Mouse (Mus musculus): ENCODE data around the gene Daam2. TPM values are rescaled to one million over a fixed set of nuclear protein-coding genes. Genes with fewer than 3 reads are reported as not detected.
A peak's percentile ranks its signal among the peaks of the same experiment; 100 is the strongest.

Gene Daam2
- polyA plus RNA-seq, 1 experiment, result 19.0 TPM

DNA sequence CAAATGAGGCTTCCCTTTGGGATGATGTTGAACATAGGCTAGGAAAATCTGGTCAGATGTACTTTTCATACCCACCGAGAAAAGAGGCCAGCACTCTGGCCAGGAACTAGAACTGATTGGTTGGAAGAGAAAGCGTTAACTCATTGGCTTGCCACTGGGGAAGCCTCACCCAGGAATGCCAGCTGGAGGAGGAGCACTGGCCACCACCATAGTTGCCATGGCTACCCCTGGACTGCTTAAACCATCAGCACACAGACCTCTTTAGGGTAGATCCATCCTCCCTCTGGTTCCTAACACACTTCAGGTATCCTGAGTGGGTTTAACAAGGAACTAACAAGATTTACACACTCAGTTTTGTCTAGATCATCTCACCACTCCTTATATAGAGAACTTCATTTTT lies 64.5 kb downstream of the Daam2 start:
- Histone ChIP-seq H3K27ac (ENCODE audit: insufficient read depth, low read length) (no peak overlapping the region), H3K4me3 (ENCODE audit: insufficient read depth, low read length) (no peak overlapping the region), H3K4me1 (ENCODE audit: control insufficient read depth, insufficient read depth, low read length) (no peaks in the 10 kb centered on the region)
- TF ChIP-seq CTCF (IDR thresholded peaks at IDR 0.05; ENCODE audit: borderline replicate concordance, insufficient read depth, low read length) (no peak), POLR2A (IDR thresholded peaks at IDR 0.05; ENCODE audit: low read depth, low read length) (no peak)

DNA sequence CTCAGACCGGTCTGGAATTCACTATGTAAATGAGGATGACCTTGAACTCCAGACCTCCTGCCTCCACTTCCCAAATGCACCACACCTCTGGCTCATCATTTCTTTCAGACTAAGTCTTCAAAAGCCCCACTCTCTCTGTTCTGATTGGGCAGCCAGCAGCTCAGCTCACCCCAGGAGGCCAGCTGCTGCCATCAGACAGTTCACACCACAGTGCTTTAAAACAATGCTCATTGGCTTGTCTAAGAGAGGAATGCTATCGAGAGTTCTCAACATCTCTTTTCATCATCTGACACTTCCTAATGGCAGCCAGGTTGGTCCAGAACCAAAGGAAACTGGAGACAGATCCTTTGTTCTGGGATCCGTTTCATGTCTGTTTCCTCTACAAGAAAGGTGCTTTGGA lies 66.0 kb downstream of the Daam2 start:
- H3K27ac ChIP-seq (ENCODE audit: insufficient read depth, low read length), result no peak overlapping the region
- TF ChIP-seq POLR2A (IDR thresholded peaks at IDR 0.05; ENCODE audit: low read depth, low read length), result no peak
- no peak for TF ChIP-seq CTCF (IDR thresholded peaks at IDR 0.05; ENCODE audit: borderline replicate concordance, insufficient read depth, low read length)

GRCm38 (mm10) chr17:49493276-49493675 lies 70.9 kb downstream of the Daam2 start:
- Histone ChIP-seq H3K4me3 (ENCODE audit: insufficient read depth, low read length) (no peak overlapping the region), H3K27ac (ENCODE audit: insufficient read depth, low read length) (no peak overlapping the region), H3K4me1 (ENCODE audit: control insufficient read depth, insufficient read depth, low read length) (no peaks in the 10 kb centered on the region)
- no peak for TF ChIP-seq CTCF (IDR thresholded peaks at IDR 0.05; ENCODE audit: borderline replicate concordance, insufficient read depth, low read length)
- no peak for TF ChIP-seq POLR2A (IDR thresholded peaks at IDR 0.05; ENCODE audit: low read depth, low read length)

More for the DNA sequence above, 66.0 kb downstream of the Daam2 start:
- Histone ChIP-seq H3K4me1 (ENCODE audit: control insufficient read depth, insufficient read depth, low read length) (no peaks in the 10 kb centered on the region), H3K4me3 (ENCODE audit: insufficient read depth, low read length) (no peak overlapping the region)

DNA sequence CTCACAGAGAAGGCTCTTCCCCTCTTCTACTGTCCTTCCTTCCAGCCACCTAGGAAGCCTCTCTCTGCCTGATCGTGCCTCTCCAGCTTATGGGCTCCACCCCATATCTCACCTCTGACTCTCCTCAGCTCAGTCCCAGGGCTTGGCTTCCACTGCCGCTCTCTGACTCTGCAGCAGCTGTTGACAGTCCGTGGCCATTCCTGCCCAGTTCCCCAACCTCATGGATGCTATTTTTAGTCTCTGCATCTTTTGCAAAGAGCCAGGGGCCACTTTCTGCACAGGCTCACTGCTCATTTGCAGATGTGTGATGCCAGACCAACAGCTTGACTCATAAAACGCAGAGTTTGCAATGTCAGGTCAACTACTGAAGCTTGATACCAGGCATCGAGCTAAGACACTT lies 75.0 kb downstream of the Daam2 start:
- 0 out of 2 replicates have a peak overlapping the region, but pooled peaks have one; percentile 8 for H3K27ac ChIP-seq (ENCODE audit: insufficient read depth, low read length)
- H3K4me3 ChIP-seq (ENCODE audit: insufficient read depth, low read length), result no peak overlapping the region
- H3K4me1 ChIP-seq (ENCODE audit: control insufficient read depth, insufficient read depth, low read length), result no peaks in the 10 kb centered on the region
- TF ChIP-seq POLR2A (IDR thresholded peaks at IDR 0.05; ENCODE audit: low read depth, low read length) (no peak), CTCF (IDR thresholded peaks at IDR 0.05; ENCODE audit: borderline replicate concordance, insufficient read depth, low read length) (no peak)

DNA sequence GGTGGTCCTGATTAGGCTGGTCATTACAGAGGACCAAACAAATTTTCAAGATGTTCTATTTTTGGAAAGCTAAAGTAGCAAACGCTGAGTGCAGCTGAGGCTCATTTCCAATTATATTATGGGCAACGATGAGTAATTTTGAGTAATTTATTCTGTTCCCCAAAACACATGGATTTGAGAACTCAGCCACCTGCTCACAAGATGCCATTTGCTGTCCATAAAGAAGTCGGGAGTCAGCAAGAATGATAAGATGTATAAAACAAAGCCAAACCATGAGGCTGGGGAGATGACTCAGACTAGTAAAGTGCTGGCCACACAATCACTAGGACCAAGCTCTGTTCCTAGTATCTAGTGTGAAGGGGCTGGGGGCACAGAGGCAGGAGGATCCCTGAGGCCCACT lies 79.7 kb downstream of the Daam2 start:
- Histone ChIP-seq H3K4me3 (ENCODE audit: insufficient read depth, low read length) (no peak overlapping the region), H3K27ac (ENCODE audit: insufficient read depth, low read length) (no peak overlapping the region), H3K4me1 (ENCODE audit: control insufficient read depth, insufficient read depth, low read length) (no peaks in the 10 kb centered on the region)
- TF ChIP-seq POLR2A (IDR thresholded peaks at IDR 0.05; ENCODE audit: low read depth, low read length) (no peak), CTCF (IDR thresholded peaks at IDR 0.05; ENCODE audit: borderline replicate concordance, insufficient read depth, low read length) (no peak)

GRCm38 (mm10) chr17:49481876-49482275 lies 82.3 kb downstream of the Daam2 start:
- Histone ChIP-seq H3K4me3 (ENCODE audit: insufficient read depth, low read length) (no peak overlapping the region), H3K27ac (ENCODE audit: insufficient read depth, low read length) (no peak overlapping the region), H3K4me1 (ENCODE audit: control insufficient read depth, insufficient read depth, low read length) (peaks cover 6% of the 10 kb centered on the region; the same call in 1 of the 2 replicates)
- TF ChIP-seq POLR2A (IDR thresholded peaks at IDR 0.05; ENCODE audit: low read depth, low read length) (no peak), CTCF (IDR thresholded peaks at IDR 0.05; ENCODE audit: borderline replicate concordance, insufficient read depth, low read length) (no peak)

- Histone ChIP-seq H3K27ac (ENCODE audit: insufficient read depth, low read length) (peak overlapping the region; percentile 90), H3K4me1 (ENCODE audit: control insufficient read depth, insufficient read depth, low read length) (peaks cover 21% of the 10 kb centered on the region; the same call in 1 of the 2 replicates), H3K4me3 (ENCODE audit: insufficient read depth, low read length) (no peak overlapping the region)
- TF ChIP-seq CTCF (IDR thresholded peaks at IDR 0.05; ENCODE audit: borderline replicate concordance, insufficient read depth, low read length) (no peak), POLR2A (IDR thresholded peaks at IDR 0.05; ENCODE audit: low read depth, low read length) (no peak)
Observed at GRCm38 (mm10) chr17:49477370-49477769, 86.8 kb downstream of the Daam2 start.

GRCm38 (mm10) chr17:49475174-49475573 lies 89.0 kb downstream of the Daam2 start:
- H3K4me3 ChIP-seq (ENCODE audit: insufficient read depth, low read length), result no peak overlapping the region
- peaks cover 21% of the 10 kb centered on the region; the same call in 1 of the 2 replicates for H3K4me1 ChIP-seq (ENCODE audit: control insufficient read depth, insufficient read depth, low read length)
- no peak for TF ChIP-seq POLR2A (IDR thresholded peaks at IDR 0.05; ENCODE audit: low read depth, low read length)
- TF ChIP-seq CTCF (IDR thresholded peaks at IDR 0.05; ENCODE audit: borderline replicate concordance, insufficient read depth, low read length), result no peak
- peak overlapping the region; percentile 16; the same call in 1 of the 2 replicates for H3K27ac ChIP-seq (ENCODE audit: insufficient read depth, low read length)

- Histone ChIP-seq H3K4me3 (ENCODE audit: insufficient read depth, low read length) (no peak overlapping the region), H3K27ac (ENCODE audit: insufficient read depth, low read length) (peak overlapping the region; percentile 54), H3K4me1 (ENCODE audit: control insufficient read depth, insufficient read depth, low read length) (peaks cover 21% of the 10 kb centered on the region; the same call in 1 of the 2 replicates)
- TF ChIP-seq CTCF (IDR thresholded peaks at IDR 0.05; ENCODE audit: borderline replicate concordance, insufficient read depth, low read length) (no peak), POLR2A (IDR thresholded peaks at IDR 0.05; ENCODE audit: low read depth, low read length) (no peak)
Observed at GRCm38 (mm10) chr17:49474051-49474450, 90.1 kb downstream of the Daam2 start.

GRCm38 (mm10) chr17:49472626-49473025 lies 91.5 kb downstream of the Daam2 start:
- no peak for TF ChIP-seq POLR2A (IDR thresholded peaks at IDR 0.05; ENCODE audit: low read depth, low read length)
- TF ChIP-seq CTCF (IDR thresholded peaks at IDR 0.05; ENCODE audit: borderline replicate concordance, insufficient read depth, low read length), result no peak
- Histone ChIP-seq H3K4me3 (ENCODE audit: insufficient read depth, low read length) (no peak overlapping the region), H3K27ac (ENCODE audit: insufficient read depth, low read length) (peak overlapping the region; percentile 17; the same call in 1 of the 2 replicates), H3K4me1 (ENCODE audit: control insufficient read depth, insufficient read depth, low read length) (peaks cover 16% of the 10 kb centered on the region; the same call in 1 of the 2 replicates)
